Mouse (Mus musculus) megakaryocyte, embryonic 14.5 days (primary cell): Measurements from ENCODE around the gene Phf1.

Experiments
- FLI1 ChIP-seq: IDR thresholded peaks from 2 replicates; pipeline ENCODE4 v1.6.1; 2012; ENCODE audit warnings: low read length, inconsistent platforms, mixed read lengths
- GATA1 ChIP-seq: IDR thresholded peaks from 3 replicates; pipeline ENCODE4 v1.6.1; 2012; ENCODE audit warnings: mixed read lengths, low read length, inconsistent platforms, borderline replicate concordance

DNA sequence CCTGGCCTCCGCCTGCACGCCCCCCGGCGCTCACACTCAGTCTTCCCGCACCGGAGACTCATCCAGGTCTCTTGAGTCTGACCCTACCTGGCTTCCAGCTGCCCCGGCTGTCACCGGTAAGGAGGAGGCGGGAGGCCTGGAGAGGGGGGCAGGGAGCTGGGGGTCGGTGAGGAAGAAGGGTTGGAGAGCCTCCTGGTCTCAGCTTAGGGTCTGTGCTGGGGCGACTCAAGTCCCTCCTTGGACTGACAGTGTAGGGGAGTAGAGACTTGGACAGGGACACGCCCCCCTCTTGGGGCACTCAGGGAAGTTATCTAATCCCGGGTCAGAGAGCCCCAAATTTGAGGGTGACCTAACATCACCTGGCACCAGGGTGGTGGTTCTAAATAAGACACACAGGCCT lies 567 bp downstream of the Phf1 start:
- TF ChIP-seq GATA1 (no peak), FLI1 (no peak)
